In genomic region chr19:44678686-44679085, GRCm38 (mm10) we compare ENCODE assay signal across 35 mouse cellular contexts.
"Had no signal": no experiment of that assay in that cellular context is flagged by ENCODE, and none has a peak within 500 bp of the region (broad histone marks: within the 10 kb centered on the region; RNA-seq: fewer than 3 reads in every experiment).

No protein-coding gene starts in this region.

- ATAC-seq: hindbrain, embryonic 16.5 days; hindbrain, postnatal 0 days; inflammation-experienced regulatory T-cells, adult 6 months; intestine, embryonic 16.5 days; intestine, postnatal 0 days had no signal

- DNase-seq: heart, postnatal 10 days; heart, postnatal 14 days; heart, postnatal 36 days; heart, postnatal 4 days; kidney, adult 11 months; kidney, adult 18-20 months; kidney, adult 2 months; kidney, adult 8-10 months; kidney, adult 9 months; kidney, postnatal 10 days; kidney, postnatal 14 days; kidney, postnatal 25 days; kidney, postnatal 36 days; kidney, postnatal 4 days; layer of hippocampus, adult 9-11 months; layer of hippocampus, postnatal 36 days had no signal

- H3K4me2 ChIP-seq: heart, embryonic 11.5 days; heart, embryonic 12.5 days; heart, embryonic 13.5 days; heart, embryonic 15.5 days; hindbrain, embryonic 12.5 days; hindbrain, embryonic 13.5 days; hindbrain, embryonic 14.5 days; hindbrain, embryonic 15.5 days; kidney, embryonic 15.5 days had no signal

- H3K9ac ChIP-seq: heart, embryonic 12.5 days; heart, embryonic 13.5 days; heart, embryonic 15.5 days; hindbrain, embryonic 12.5 days; hindbrain, embryonic 13.5 days; hindbrain, embryonic 14.5 days; hindbrain, embryonic 15.5 days; kidney, embryonic 15.5 days had no signal

- H3K27ac ChIP-seq: heart, embryonic 10.5 days; heart, embryonic 13.5 days; heart, embryonic 15.5 days; hindbrain, embryonic 10.5 days; hindbrain, embryonic 12.5 days; hindbrain, embryonic 13.5 days; hindbrain, embryonic 14.5 days; hindbrain, embryonic 15.5 days; hindbrain, postnatal 0 days; kidney, postnatal 0 days; layer of hippocampus, adult 2 months; left cerebral cortex, adult 2 months had no signal

- H3K4me1 ChIP-seq: heart, embryonic 10.5 days had no signal

- H3K9me3 ChIP-seq: heart, embryonic 10.5 days; heart, embryonic 12.5 days; heart, embryonic 13.5 days; heart, embryonic 15.5 days; hindbrain, embryonic 10.5 days; hindbrain, embryonic 12.5 days; hindbrain, embryonic 13.5 days; hindbrain, embryonic 15.5 days; kidney, embryonic 15.5 days had no signal

- H3K36me3 ChIP-seq: heart, embryonic 10.5 days; heart, embryonic 12.5 days; heart, embryonic 13.5 days; heart, embryonic 15.5 days; hindbrain, embryonic 10.5 days; hindbrain, embryonic 12.5 days; hindbrain, embryonic 13.5 days; hindbrain, embryonic 15.5 days; kidney, embryonic 15.5 days had no signal

- H3K4me3 ChIP-seq: heart, embryonic 10.5 days; heart, embryonic 12.5 days; heart, embryonic 13.5 days; heart, embryonic 15.5 days; hindbrain, embryonic 10.5 days; hindbrain, embryonic 12.5 days; hindbrain, embryonic 13.5 days; hindbrain, embryonic 15.5 days; kidney, embryonic 15.5 days; layer of hippocampus, adult 2 months; left cerebral cortex, adult 2 months had no signal
